Mouse (Mus musculus) myocyte (in vitro differentiated cells): ENCODE measurements at regions not wholly inside any gene's neighbourhood (a gene's known extent, or its start where the extent isn't known, plus 50 kb on each side); places are given as distances from the start of the nearest gene placed in this dataset.

ENCODE experiments used
- E2F4 ChIP-seq: IDR thresholded peaks from one replicate; pipeline ENCODE4 v1.6.1; 2011; ENCODE audit warnings: mild to moderate bottlenecking, control low read depth, moderate library complexity; ENCODE audit not compliant: insufficient read depth
- POLR2A ChIP-seq: IDR thresholded peaks from one replicate; pipeline ENCODE4 v1.6.1; 2011; ENCODE audit warnings: low read depth, mild to moderate bottlenecking, control low read depth, moderate library complexity; ENCODE audit not compliant: insufficient read length

- TF ChIP-seq POLR2A, result no peak
- no peak for TF ChIP-seq E2F4
These were observed 442.1 kb upstream of the Smim15 start for GRCm38 (mm10) chr13:107602149-107602548.
